Mouse (Mus musculus): ENCODE results near the gene Hepacam2.
"Not testable (repeated sequence)": the region's sequence is repeated elsewhere in the genome, so short reads cannot be mapped to it uniquely, and the experiment has no call there.

The Hepacam2 gene

DNA sequence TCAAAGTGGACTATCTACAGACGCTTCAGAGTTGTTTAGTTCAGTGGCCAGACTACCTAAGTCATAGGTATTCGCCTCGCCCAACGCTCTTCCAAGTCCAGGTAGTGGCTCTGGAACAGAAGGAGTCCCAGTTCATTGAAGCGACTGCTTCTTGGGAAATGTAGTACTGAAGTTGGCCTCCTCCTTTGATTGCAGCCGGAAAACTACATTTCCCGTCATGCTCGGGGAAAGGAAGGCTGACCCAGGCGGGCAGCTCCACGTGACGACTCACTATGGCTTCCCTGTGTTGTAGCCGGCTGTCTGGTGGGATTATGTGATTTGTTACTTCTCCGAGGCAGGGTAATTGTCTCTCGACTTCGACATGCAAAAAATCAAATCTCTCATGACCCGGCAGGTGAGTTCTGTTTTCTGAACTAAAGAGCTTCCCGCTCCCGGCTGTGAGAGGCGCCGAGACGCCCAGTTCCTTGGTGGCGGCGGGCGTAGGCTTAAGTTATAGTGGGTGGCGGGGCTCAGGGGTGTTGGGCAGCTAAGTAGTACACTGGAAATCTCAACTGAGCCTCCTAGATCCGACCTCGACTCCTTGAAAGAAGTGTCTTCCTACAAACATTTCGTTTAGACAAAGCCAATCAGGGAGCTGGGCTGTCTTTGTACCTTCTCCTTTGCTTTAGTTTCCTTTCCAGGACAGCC is at the start of gene Hepacam2, which contains the start of gene Vps50:
Gene Hepacam2 (minus strand): TSS at position 137 of the 687 bp plus-strand sequence.
Gene Vps50 (plus strand): TSS at position 221 of the 687 bp plus-strand sequence.
- peak; percentile 89 to 95 for DNase-seq (ENCODE audit: low spot score in 2 of 2)

DNA sequence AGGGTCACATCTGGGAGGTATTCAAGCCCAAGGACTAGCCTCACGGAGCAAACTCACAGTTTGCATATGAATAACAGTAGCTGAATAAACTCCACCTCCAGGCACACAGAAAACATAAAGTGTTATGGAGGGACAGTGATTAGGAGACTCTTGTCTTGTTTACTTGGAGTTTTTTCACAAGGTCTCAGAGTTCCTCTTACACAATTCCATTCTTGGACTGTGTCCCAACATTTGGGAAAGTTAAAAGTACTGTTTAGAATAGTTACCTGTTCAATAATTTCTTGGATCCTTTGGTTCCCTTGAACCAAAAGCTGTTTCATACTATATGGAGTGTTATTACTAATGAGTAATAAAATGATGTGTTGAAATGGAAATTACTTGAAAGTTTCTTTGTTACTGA is 46.9 kb upstream of the Hepacam2 start:
- no peak for DNase-seq (ENCODE audit: low spot score in 2 of 2)

DNA sequence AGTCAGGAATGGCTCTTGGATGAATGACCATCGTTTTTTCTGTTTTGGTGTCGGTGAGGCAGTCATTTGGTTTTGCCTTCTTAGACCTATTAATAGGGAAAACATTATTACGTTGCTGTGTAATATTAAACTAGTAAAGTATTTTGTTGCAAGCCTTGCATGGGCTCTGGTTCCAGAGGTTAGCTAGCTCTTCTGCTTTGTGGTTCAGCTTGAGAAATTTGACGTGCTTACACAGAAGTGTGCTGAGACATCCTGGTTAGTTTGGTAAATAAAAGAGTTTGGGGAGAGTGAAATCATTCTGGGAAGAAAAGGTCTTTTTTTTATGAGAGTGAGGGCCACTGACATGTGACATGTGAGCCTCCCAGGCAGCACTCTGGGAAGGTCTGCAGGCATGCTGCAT is 45.8 kb upstream of the Hepacam2 start:
- no peak for DNase-seq (ENCODE audit: low spot score in 2 of 2)

DNA sequence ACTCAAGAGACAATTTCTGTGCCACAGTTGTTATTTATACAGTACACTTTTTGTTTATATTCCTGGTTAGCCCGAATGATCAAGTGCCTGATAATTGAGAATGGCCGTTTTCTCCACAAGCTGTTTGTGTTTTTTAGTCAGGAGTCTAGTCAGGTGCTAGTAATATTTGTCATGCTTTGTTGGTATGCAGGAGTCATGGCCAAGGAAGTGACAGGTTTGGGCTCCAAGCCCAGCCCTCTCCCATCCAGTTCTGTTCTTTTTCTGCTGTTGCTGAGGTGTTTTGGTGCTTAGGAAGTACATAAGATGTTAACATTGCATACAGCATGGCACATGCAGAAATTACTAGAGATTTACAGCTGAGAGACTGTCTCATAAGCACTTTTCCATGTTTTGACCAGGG is 41.4 kb upstream of the Hepacam2 start:
- no peak for DNase-seq (ENCODE audit: low spot score in 2 of 2)

DNA sequence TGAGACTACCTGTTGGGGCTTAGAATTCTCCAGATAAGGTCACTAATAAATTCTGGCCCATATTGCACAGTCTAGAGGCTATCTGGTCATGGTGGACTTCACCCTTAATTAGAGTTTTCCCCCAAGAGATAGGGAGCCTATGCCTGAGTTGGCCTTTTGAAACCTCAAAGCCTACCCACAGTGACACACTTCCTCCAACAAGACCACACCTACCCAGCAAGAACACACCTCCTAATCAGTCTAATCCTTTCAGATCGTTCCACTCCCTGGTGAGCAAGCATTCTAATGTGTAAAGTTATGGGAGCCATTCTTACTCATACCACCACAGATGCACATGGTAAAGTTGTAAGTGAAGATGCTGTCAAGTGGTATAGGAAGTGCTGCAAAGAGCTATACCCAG is 38.0 kb upstream of the Hepacam2 start:
- DNase-seq (ENCODE audit: low spot score in 2 of 2): no peak

DNA sequence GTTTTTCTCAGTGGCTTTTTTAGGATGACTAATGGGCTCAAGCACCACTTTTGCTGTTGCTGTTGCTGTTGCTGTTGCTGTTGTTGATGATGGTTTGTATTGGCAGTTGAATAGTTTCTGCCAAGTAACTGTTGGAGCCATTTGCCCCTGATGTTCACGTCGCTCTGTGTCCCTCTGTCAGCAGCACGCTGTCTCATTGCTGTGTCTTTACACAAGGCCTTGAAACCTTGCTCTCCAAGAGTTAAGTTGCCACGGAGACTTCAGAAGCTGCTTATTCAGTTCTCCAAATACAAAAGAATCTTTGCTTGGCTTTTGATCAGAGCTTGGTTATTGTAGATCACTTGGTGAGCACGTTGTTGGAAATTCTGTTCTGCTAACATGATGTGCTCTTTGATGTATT is 33.3 kb upstream of the Hepacam2 start:
- DNase-seq (ENCODE audit: low spot score in 2 of 2): no peak

DNA sequence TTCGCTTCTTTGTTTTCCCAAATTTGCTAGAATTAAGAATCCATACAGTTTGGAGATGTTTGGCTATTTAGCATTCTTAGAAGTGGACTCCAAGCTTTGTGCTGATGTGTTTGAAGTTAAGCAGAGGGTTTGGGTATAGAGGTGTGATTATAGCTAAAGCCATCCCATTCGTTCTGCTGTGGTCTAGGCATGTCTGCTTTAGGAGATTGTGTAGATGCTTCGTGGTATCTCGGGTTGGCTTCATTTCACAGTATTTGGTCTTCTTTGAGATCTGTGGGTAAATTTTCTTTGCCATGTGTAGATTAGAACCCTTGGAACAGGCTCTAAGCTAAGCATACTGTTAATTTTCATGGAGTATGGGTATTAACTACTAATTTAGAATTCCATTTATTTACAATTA is 30.1 kb upstream of the Hepacam2 start:
- DNase-seq (ENCODE audit: low spot score in 2 of 2): no peak

DNA sequence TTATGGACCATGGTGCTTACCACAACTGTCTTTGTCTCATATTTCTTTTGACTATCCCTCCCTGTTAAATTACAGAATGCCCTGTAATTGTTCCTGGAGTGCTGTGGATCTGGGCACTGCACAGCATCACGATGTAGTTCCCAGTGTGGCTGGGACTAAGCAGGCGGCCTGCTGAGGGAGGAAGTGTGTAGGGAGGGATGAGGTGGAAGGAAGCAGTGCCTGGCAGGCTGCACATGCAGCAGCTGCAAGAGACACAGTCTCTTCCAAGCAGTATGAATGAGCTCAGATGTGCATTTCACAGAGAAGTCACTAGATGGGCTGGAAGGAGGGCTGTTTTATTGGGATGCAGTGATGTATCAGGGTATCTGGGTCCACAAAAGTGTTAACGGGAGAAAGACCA is 14.5 kb upstream of the Hepacam2 start:
- DNase-seq (ENCODE audit: low spot score in 2 of 2): peak; percentile 10 to 51

DNA sequence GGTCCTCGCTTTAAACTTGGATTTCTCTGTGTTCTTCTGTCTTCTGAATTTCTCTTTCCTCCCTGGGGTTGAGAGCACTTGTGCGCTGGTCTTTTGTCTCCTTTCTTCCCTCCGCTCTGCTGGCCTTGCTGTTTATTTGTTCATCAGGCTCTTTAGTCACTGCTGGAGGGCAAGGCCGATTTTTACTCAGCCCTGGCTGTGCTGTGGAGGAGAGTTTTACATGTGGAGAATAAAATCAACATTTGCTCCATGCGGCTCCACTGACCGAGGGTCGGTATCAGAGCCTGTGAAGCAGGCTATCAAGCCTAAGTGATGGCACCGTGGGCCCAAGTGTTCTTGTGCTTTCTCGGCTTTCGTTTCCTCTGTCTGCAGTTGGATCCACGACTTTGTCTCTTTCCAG is 13.5 kb upstream of the Hepacam2 start:
- DNase-seq (ENCODE audit: low spot score in 2 of 2): no peak

DNA sequence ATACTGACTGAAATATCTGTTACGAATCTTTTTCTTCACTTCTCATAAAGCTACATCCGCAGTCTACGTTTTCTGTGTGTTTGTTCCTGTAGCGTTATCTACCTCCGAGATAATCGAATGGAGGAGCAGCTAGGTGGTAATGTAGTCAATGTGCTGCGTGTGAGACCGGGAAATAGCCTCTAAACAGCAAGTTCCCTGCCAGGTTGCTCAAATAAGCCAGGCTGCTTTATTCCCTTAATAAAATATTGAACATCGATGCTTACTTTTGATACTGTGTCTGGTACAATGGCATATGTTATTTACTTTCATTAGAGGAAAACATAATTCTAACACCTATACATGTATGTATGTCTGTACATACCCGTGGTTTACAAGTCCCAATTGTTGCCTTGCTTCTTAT is 13.0 kb upstream of the Hepacam2 start:
- DNase-seq (ENCODE audit: low spot score in 2 of 2): no peak

DNA sequence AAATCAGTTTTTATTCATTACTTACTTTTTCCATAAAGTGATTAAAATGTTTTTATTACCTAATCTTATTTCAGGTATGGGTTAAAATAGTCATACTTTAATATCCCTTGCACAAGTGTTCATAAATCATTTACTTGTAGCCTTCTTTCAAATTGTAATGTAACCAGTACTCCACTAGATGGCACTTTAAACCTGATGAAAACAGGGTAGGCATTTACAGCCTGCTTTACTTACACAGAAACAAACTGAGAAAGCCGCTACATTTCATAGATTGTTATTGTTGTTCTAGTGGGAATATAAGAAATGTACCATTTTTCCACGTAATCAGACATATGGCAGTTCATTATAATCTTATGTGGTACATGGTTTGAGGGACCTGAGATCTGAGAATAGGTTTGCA is 11.7 kb upstream of the Hepacam2 start:
- no peak for DNase-seq (ENCODE audit: low spot score in 2 of 2)

DNA sequence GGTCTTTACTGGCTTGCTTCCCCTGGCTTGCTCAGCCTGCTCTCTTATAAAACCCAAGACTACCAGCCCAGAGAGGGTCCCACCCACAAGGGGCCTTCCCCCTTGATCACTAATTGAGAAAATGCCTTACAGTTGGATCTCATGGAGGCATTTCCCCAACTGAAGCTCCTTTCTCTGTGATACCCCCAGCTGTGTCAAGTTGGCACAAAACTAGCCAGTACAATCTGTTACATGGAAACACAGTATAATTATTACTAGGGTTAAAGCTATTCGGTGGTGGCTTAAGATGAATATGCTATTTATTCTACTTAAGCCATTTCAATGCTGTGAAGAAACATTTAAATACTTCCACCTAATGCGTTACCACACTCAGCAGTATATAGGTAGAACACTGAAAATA is 10.1 kb upstream of the Hepacam2 start:
- not testable (repeated sequence) for DNase-seq (ENCODE audit: low spot score in 2 of 2)

DNA sequence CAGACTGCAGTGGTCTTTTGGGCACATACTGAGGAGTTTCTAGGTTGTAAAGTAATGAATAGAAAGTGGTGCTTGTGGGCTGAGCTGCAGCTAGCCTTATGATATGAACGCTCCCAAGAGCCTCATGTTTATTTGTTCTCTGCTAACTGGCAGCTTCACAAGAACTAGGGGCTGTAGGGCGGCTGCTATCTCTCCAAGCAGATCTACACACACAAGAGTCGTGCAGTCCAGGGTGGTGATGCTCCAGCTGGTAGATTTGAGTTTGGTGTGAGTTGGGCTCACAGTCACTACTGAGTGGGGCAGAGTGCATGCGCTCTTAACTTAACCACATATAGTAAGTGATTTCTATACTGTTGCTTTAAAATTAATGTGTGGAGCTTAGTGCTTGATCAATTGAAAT is 9.0 kb upstream of the Hepacam2 start:
- no peak for DNase-seq (ENCODE audit: low spot score in 2 of 2)

DNA sequence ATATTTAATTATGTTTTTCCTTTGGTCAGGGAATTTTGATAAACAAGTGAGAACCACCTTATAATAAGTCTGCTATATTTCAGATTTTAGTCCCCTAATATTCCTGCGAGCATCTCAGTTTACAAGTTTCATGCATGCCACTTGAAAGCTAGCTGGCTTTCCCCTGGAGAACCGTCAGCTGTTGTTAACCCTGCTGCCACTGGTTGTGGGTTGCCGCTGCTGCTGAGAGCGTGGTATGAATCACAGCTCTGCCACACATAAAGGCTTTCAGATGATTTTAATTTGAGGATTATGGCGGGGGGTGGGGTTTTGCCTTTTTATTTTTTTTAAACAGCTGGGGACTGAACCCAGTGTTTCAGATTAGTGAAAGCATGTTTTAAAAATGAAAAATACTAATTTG is 7.2 kb upstream of the Hepacam2 start:
- no peak for DNase-seq (ENCODE audit: low spot score in 2 of 2)

DNA sequence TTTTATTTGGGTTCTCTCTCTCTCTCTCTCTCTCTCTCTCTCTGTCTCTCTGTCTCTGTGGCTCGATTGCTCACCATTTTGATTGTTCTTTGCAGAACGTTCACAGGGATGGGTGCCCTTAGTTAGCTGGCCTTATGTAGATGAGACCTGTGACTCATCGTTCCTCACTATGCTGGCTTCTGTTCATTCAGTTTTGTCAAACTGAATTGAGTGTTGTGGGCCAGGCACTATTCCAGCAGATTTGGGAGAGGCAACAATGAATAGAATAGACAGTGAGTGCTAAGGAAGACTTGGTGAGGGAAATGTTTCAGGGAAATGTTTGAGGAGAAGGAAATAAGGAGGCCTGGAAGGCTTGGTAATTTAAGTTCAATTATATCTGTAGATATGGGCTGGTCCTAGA is 2.2 kb upstream of the Hepacam2 start:
- DNase-seq (ENCODE audit: low spot score in 2 of 2): no peak

DNA sequence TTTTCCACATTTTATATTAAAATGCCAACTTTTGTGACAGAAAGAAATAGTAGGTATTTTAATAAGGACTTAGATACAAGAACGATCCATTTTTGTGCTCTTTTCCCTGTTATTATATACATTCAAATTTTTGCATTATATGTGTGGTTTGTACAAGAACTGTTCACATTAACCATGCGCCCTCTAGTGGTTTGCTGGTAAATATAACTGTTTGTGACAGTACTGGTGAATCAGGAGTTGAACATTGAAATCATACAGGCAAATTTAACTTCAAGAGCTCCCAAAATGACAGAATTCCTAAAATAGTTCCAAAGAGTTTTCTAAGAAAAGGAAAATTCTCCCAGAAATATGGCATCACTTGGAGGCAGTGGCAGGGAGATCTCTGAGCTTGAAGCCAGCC is 1.9 kb downstream of the Hepacam2 start:
- DNase-seq (ENCODE audit: low spot score in 2 of 2): no peak

DNA sequence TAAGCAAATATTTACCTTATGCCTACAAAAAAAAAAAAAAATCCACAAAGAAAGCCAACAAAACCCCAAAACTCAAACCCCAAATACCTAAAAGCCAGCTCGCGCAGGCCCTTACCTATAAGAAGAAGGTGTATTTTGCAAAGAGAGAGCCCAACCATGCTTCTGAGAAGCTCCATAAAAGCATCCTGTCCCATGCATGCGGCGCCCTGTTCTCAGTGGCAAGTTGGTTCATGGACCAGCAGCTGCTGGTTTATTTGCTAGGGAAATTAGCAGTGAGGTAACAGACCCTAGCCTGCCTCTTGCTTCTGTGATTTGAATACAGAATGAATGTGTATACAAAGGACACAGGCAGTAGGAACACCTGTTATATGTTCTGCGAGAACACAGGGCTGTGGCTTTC is 3.8 kb downstream of the Hepacam2 start:
- DNase-seq (ENCODE audit: low spot score in 2 of 2): no peak

DNA sequence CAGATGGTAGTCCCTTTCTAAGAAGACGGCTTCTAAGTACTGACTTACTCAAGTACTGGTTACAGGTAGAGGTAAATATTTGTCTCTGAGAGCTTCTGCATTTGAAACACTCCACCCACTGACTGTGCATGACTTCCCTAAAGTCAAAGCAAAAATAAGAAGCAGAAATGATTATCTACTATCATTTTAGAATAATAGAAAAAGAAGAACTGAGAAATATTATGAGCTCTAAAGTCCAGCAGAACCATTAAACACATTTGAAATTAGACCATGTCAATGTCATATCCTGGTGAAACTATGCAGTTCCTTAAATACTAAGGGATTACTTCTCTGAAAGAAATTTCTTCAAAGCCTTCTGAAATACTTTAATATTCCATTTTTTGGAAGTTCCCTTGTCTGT is 10.7 kb downstream of the Hepacam2 start:
- no peak for DNase-seq (ENCODE audit: low spot score in 2 of 2)

DNA sequence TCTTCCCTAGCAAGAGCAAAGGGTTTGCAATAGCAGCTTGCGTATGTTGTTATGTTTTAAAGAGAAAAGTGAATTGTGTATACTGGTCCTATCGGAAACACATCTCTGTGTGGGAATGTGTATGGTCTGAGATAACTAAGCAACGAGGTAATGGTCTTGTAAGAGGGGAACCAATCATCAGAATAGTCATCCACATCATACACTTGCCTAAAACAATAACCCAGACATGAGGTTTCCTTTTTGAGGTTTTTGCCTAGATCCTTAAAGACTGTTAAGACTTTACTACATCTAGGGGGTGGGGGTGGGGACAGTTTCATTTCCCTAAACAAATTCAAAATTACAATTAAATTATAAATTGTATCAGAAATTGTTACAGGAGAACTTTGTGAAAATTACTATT is 13.0 kb downstream of the Hepacam2 start:
- DNase-seq (ENCODE audit: low spot score in 2 of 2): no peak

DNA sequence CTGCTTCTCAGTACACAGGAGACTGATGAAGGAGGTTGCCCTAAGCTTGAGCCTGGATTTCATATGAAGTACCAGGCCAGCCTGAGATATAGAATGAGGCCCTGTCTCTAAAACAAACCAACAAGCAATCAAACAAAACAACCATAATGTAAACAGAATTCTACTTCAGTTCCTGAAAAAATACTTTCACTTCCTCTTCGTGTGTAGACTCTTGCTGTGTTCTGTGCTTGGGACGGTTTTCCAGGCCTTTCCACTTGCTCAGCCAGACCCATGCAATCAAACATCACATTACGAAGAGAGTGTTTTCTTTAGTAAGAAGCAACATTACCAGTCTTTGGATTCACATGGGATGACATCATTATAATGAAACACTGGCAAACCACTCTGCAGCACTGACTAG is 16.4 kb downstream of the Hepacam2 start:
- no peak for DNase-seq (ENCODE audit: low spot score in 2 of 2)

DNA sequence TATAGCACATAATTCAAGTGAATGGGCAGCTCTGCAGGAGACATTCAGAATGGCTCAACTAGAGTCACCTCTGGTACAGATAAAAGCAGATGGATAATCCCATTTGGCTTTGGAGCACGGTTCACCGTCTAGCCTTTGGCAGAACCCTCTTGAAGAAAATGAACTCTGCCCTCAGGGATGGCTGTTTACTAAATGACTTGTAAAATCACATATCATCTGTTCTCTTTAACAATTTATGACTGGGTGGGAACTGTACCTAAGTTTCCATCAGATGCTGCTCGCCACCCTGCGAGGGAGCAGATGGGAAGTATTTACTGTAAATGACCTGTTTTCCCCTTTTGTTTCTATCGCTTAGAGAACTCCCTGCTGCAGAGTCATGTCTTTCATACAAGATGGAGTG is 18.2 kb downstream of the Hepacam2 start:
- DNase-seq (ENCODE audit: low spot score in 2 of 2): no peak

DNA sequence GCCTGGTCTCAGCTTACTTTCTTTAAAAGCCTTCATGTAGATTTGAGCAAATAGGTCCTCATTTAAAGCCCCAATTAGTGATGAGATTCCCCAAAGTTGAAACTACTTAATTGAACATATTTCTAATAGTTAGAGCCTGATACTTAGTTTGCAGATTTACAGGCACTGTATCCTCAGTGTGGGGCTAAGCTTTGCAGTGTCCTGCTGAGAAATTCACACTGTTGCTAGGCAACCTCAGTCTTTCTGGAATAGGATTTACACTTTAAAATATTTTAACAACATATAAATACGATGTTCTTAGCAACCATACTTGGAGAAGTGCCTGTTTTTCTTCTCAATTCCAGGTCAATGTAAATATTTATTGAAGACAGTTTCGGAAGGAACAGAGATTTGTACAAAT is 21.8 kb downstream of the Hepacam2 start:
- DNase-seq (ENCODE audit: low spot score in 2 of 2): no peak

DNA sequence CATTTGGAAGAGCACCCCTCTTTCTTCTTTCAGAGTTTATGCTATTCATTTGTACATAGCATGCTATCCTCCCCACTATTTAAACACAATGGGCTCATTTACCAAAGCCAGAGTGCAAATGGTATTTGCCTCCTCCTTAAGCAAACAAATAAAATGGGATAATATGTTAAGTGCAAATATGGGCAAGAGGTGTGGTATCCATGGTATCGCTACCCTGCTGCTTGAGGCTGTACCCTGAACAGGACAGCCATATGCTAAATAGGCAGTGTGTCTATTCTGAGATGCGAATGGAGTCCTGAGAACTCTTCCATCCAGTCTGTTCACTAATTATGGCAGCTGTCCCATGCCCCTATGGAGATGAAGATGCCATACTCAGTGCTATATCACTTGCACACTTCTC is 27.4 kb downstream of the Hepacam2 start:
- no peak for DNase-seq (ENCODE audit: low spot score in 2 of 2)

DNA sequence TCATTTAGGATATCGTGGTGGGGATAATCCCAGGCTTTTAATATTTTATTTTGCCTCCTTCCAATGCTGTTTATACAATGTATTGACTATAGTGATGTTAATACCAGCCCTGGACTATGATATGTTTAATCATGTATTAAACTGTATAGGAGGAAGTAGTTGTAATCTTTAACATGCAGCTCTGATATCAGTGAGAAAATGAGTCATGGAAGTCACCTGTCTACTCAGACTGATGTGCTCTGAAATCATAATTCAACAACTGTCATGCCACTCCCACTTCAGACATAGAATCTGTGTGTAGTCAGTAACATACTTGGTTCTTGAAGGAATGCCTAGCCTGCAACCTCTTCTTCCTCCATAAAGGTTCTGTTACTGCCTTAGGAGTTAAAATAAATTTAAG is 29.5 kb downstream of the Hepacam2 start:
- DNase-seq (ENCODE audit: low spot score in 2 of 2): no peak

Measured in right cerebral cortex, postnatal 36 days (tissue).